ENCODE assay signal across 25 mouse cellular contexts in genomic region chr3:149008634-149009023, GRCm38 (mm10). TPM values are rescaled to one million over a fixed set of nuclear protein-coding genes. Genes with fewer than 3 reads are reported as not detected.
A peak's percentile ranks its signal among the peaks of the same experiment; 100 is the strongest.
DNase-seq lines count a peak whose midpoint lies in the region; ATAC-seq and TF ChIP-seq lines count a peak whose summit lies in the region.
"Had no signal": no experiment of that assay in that cellular context is flagged by ENCODE, and none has a peak within 500 bp of the region (broad histone marks: within the 10 kb centered on the region; RNA-seq: fewer than 3 reads in every experiment).

No protein-coding gene starts in this region.

- TF ChIP-seq EP300 in stomach, postnatal 0 days (optimal IDR thresholded peaks at IDR 0.05): no peak

- H3K27ac ChIP-seq in heart, embryonic 15.5 days: no peak overlapping the region
- no peak overlapping the region for H3K27ac ChIP-seq in lung, embryonic 16.5 days (ENCODE audit: low read length)
- H3K27ac ChIP-seq in intestine, postnatal 0 days (ENCODE audit: low read depth, low read length): no peak overlapping the region
- H3K27ac ChIP-seq in stomach, postnatal 0 days (replicated peaks): no peak overlapping the region
- H3K27ac ChIP-seq: embryonic facial prominence, embryonic 10.5 days; forebrain, embryonic 15.5 days; hindbrain, embryonic 15.5 days; kidney, embryonic 15.5 days; limb, embryonic 12.5 days; liver, embryonic 12.5 days; neural tube, embryonic 12.5 days had no signal

- H3K9ac ChIP-seq in heart, embryonic 15.5 days: no peak overlapping the region
- no peak overlapping the region for H3K9ac ChIP-seq in lung, embryonic 16.5 days (ENCODE audit: low read length)
- H3K9ac ChIP-seq in intestine, postnatal 0 days (ENCODE audit: low read depth, low read length): no peak overlapping the region
- H3K9ac ChIP-seq in stomach, postnatal 0 days (ENCODE audit: low read length): no peak overlapping the region
- H3K9ac ChIP-seq: forebrain, embryonic 15.5 days; hindbrain, embryonic 15.5 days; kidney, embryonic 15.5 days; limb, embryonic 12.5 days; liver, embryonic 12.5 days; neural tube, embryonic 12.5 days had no signal

- H3K27me3 ChIP-seq in heart, embryonic 15.5 days: no peaks in the 10 kb centered on the region
- H3K27me3 ChIP-seq in lung, embryonic 16.5 days (ENCODE audit: control insufficient read depth, insufficient read depth, low read depth, low read length): no peaks in the 10 kb centered on the region
- H3K27me3 ChIP-seq in intestine, postnatal 0 days (replicated peaks; ENCODE audit: control insufficient read depth, insufficient read depth, low read length): no peaks in the 10 kb centered on the region
- H3K27me3 ChIP-seq in stomach, postnatal 0 days (ENCODE audit: control insufficient read depth, insufficient read depth, low read length): no peaks in the 10 kb centered on the region
- H3K27me3 ChIP-seq: forebrain, embryonic 15.5 days; hindbrain, embryonic 15.5 days; kidney, embryonic 15.5 days; liver, embryonic 12.5 days; neural tube, embryonic 12.5 days had no signal

- TF ChIP-seq CTCF in intestine, postnatal 0 days (IDR thresholded peaks at IDR 0.05; ENCODE audit: low read depth): no peak
- TF ChIP-seq CTCF in stomach, postnatal 0 days (IDR thresholded peaks at IDR 0.05; ENCODE audit: low read depth): no peak

- H3K36me3 ChIP-seq in heart, embryonic 15.5 days: no peaks in the 10 kb centered on the region
- no peaks in the 10 kb centered on the region for H3K36me3 ChIP-seq in lung, embryonic 16.5 days (ENCODE audit: control insufficient read depth, insufficient read depth, low read length)
- H3K36me3 ChIP-seq in intestine, postnatal 0 days (ENCODE audit: control insufficient read depth, insufficient read depth): no peaks in the 10 kb centered on the region
- H3K36me3 ChIP-seq in stomach, postnatal 0 days (ENCODE audit: control insufficient read depth, insufficient read depth, low read length): no peaks in the 10 kb centered on the region
- H3K36me3 ChIP-seq: embryonic facial prominence, embryonic 10.5 days; forebrain, embryonic 15.5 days; hindbrain, embryonic 15.5 days; kidney, embryonic 15.5 days; limb, embryonic 12.5 days; liver, embryonic 12.5 days; neural tube, embryonic 12.5 days had no signal

- peak overlapping the region; percentile 45; the same call in 1 of the 2 replicates for H3K4me2 ChIP-seq in heart, embryonic 15.5 days
- peak overlapping the region; percentile 40 for H3K4me2 ChIP-seq in lung, embryonic 16.5 days (ENCODE audit: low read depth, low read length)
- peak overlapping the region; percentile 54 for H3K4me2 ChIP-seq in intestine, postnatal 0 days (replicated peaks; ENCODE audit: low read depth)
- peak overlapping the region; percentile 26; the same call in 1 of the 2 replicates for H3K4me2 ChIP-seq in stomach, postnatal 0 days (replicated peaks; ENCODE audit: low read depth)
- H3K4me2 ChIP-seq: forebrain, embryonic 15.5 days; liver, embryonic 12.5 days; neural tube, embryonic 12.5 days had no signal

- peaks cover 14% of the 10 kb centered on the region for H3K4me1 ChIP-seq in heart, embryonic 15.5 days (replicated peaks)
- H3K4me1 ChIP-seq in lung, embryonic 16.5 days (replicated peaks; ENCODE audit: control insufficient read depth, insufficient read depth, low read length): peaks cover 4% of the 10 kb centered on the region; the same call in 1 of the 2 replicates
- 0 out of 2 replicates have a peak, but pooled peaks cover 3% of the 10 kb centered on the region for H3K4me1 ChIP-seq in intestine, postnatal 0 days (replicated peaks; ENCODE audit: control insufficient read depth, insufficient read depth, low read length)
- H3K4me1 ChIP-seq in stomach, postnatal 0 days (replicated peaks; ENCODE audit: control insufficient read depth, insufficient read depth): no peaks in the 10 kb centered on the region; the same call in 1 of the 2 replicates
- H3K4me1 ChIP-seq: hindbrain, embryonic 15.5 days; liver, embryonic 12.5 days; megakaryocyte, embryonic 14.5 days; neural tube, embryonic 12.5 days had no signal

- H3K9me3 ChIP-seq in heart, embryonic 15.5 days (replicated peaks): no peaks in the 10 kb centered on the region
- H3K9me3 ChIP-seq in lung, embryonic 16.5 days (ENCODE audit: control insufficient read depth, low read length): no peaks in the 10 kb centered on the region
- no peaks in the 10 kb centered on the region for H3K9me3 ChIP-seq in intestine, postnatal 0 days (ENCODE audit: control insufficient read depth)
- no peaks in the 10 kb centered on the region for H3K9me3 ChIP-seq in stomach, postnatal 0 days (ENCODE audit: control insufficient read depth, low read length)
- H3K9me3 ChIP-seq: embryonic facial prominence, embryonic 10.5 days; forebrain, embryonic 15.5 days; hindbrain, embryonic 15.5 days; kidney, embryonic 15.5 days; limb, embryonic 12.5 days; liver, embryonic 12.5 days; neural tube, embryonic 12.5 days had no signal

- intact Hi-C loops in heart, postnatal 10 days (cut with DNase I): no loop called here

- 28% methylated on average over 6 of the region's 6 CpGs for WGBS in heart, embryonic 15.5 days
- WGBS in lung, embryonic 16.5 days: 24% methylated on average over 6 of the region's 6 CpGs
- 38% methylated on average over 6 of the region's 6 CpGs for WGBS in intestine, postnatal 0 days
- 44% methylated on average over 6 of the region's 6 CpGs for WGBS in stomach, postnatal 0 days

- no peak overlapping the region for H3K4me3 ChIP-seq in heart, embryonic 15.5 days
- 0 out of 2 replicates have a peak overlapping the region, but pooled peaks have one; percentile 10 for H3K4me3 ChIP-seq in lung, embryonic 16.5 days (ENCODE audit: low read length)
- H3K4me3 ChIP-seq in intestine, postnatal 0 days (ENCODE audit: low read depth, low read length): peak overlapping the region; percentile 4
- no peak overlapping the region for H3K4me3 ChIP-seq in stomach, postnatal 0 days (ENCODE audit: low read depth, low read length)
- H3K4me3 ChIP-seq: embryonic facial prominence, embryonic 10.5 days; forebrain, embryonic 15.5 days; hindbrain, embryonic 15.5 days; kidney, embryonic 15.5 days; limb, embryonic 12.5 days; liver, embryonic 12.5 days; megakaryocyte, embryonic 14.5 days; neural tube, embryonic 12.5 days had no signal

- no peak for DNase-seq in heart, postnatal 10 days
- DNase-seq in lung, postnatal 14 days: no peak
- no peak for DNase-seq in stomach, postnatal 0 days (ENCODE audit: low spot score)
- no peak for DNase-seq in spleen, postnatal 36 days (ENCODE audit: low spot score in 2 of 2)
- DNase-seq: adrenal gland, adult 2 months; cerebellum, adult 11 months; cerebellum, postnatal 10 days; gastrocnemius, postnatal 36 days; kidney, adult 11 months; kidney, postnatal 36 days; layer of hippocampus, postnatal 36 days; lung, postnatal 10 days; midbrain, embryonic 14.5 days had no signal

- ATAC-seq in heart, embryonic 15.5 days (replicated peaks; ENCODE audit: insufficient number of reproducible peaks, insufficient read depth, low FRiP score, low read depth): no peak
- no peak for ATAC-seq in lung, embryonic 16.5 days (ENCODE audit: low read depth)
- ATAC-seq in intestine, postnatal 0 days: peak; percentile 73
- ATAC-seq in stomach, postnatal 0 days (ENCODE audit: low FRiP score, low TSS enrichment): peak; percentile 47; the same call in 1 of the 2 replicates
- ATAC-seq: forebrain, embryonic 15.5 days; liver, embryonic 12.5 days had no signal

RNA-seq across cellular contexts. Expression of gene Adgrl2, which starts 18.3 kb away (rescaled TPM):
- polyA plus RNA-seq in heart, embryonic 15.5 days (2015; fragmentation: Nextera tagmentation; extraction: Ambion mirVana): 33.3 and 39.8 TPM in 2 replicates
- total RNA-seq in heart, postnatal 10 days (2021): 100 to 1,000 TPM; 102 to 112 TPM
- 46.3 and 51.1 TPM in 2 replicates for polyA plus RNA-seq in lung, embryonic 16.5 days (2015; fragmentation: Nextera tagmentation; extraction: Ambion mirVana)
- polyA plus RNA-seq in intestine, postnatal 0 days (2015; fragmentation: Nextera tagmentation; extraction: Ambion mirVana): 20.4 and 21.3 TPM in 2 replicates
- polyA plus RNA-seq in stomach, postnatal 0 days (2015; fragmentation: Nextera tagmentation; extraction: Ambion mirVana): 34.3 and 35.2 TPM in 2 replicates
- total RNA-seq: MEL had no signal

Comparison
In these comparisons a context has a peak if more than half of its experiments do, and no peak if none do; other contexts are left out.
1. ATAC-seq: peak in intestine, postnatal 0 days (single experiment) and stomach, postnatal 0 days (single experiment); none in heart, embryonic 15.5 days (single experiment) and lung, embryonic 16.5 days (single experiment).
2. H3K4me3 ChIP-seq: peak in lung, embryonic 16.5 days (single experiment) and intestine, postnatal 0 days (single experiment); none in heart, embryonic 15.5 days (single experiment) and stomach, postnatal 0 days (single experiment).
3. Peak in every context shown above with its lines, with median percentiles within 50 percentile points of each other: H3K4me2 ChIP-seq.